Mouse (Mus musculus) lung, postnatal 0 days (tissue): ENCODE measurements around the gene Fam49a. TPM values are rescaled to one million over a fixed set of nuclear protein-coding genes. Genes with fewer than 3 reads are reported as not detected.

ENCODE experiments used
- ATAC-seq: fragments of 200-750 bp; cut with Nextera tagmentation; 2 replicates; pipeline ENCODE4 v1.8.0; 2017; ENCODE audit warnings: moderate library complexity
- DNase-seq: peaks from one replicate; pipeline ENCODE4 v3.0.0-alpha.2; 2016; ENCODE audit warnings: low spot score
- H3K27ac ChIP-seq: fragments of 300-500 bp; sonication (generic); 2 replicates; pipeline ENCODE4 v1.5.1; 2014; ENCODE audit warnings: antibody characterized with exemption, mild to moderate bottlenecking, low read length, mixed read lengths
- H3K27me3 ChIP-seq: fragments of 300-500 bp; sonication (generic); replicated peaks from 2 replicates; pipeline ENCODE4 v1.6.1; 2014; ENCODE audit warnings: low read length, mixed read lengths; ENCODE audit not compliant: insufficient read depth
- H3K36me3 ChIP-seq: fragments of 300-500 bp; sonication (generic); 2 replicates; pipeline ENCODE4 v1.6.1; 2014; ENCODE audit warnings: low read length, mixed read lengths; ENCODE audit not compliant: insufficient read depth
- H3K4me1 ChIP-seq: fragments of 300-500 bp; sonication (generic); 2 replicates; pipeline ENCODE4 v1.6.1; 2014; ENCODE audit warnings: antibody characterized with exemption, low read depth, low read length, mixed read lengths; ENCODE audit not compliant: insufficient read depth
- H3K4me2 ChIP-seq: fragments of 300-500 bp; sonication (generic); replicated peaks from 2 replicates; pipeline ENCODE4 v1.6.1; 2014; ENCODE audit warnings: low read depth, mild to moderate bottlenecking, low read length, moderate library complexity, mixed read lengths
- H3K4me3 ChIP-seq: fragments of 300-500 bp; sonication (generic); 2 replicates; pipeline ENCODE4 v1.5.1; 2014; ENCODE audit warnings: low read depth, low read length
- H3K9ac ChIP-seq: fragments of 300-500 bp; sonication (generic); replicated peaks from 2 replicates; pipeline ENCODE4 v1.6.1; 2014; ENCODE audit warnings: low read depth, mild to moderate bottlenecking
- H3K9me3 ChIP-seq: fragments of 300-500 bp; sonication (generic); 2 replicates; pipeline ENCODE4 v1.6.1; 2016; ENCODE audit warnings: low read length, mixed read lengths
- CTCF ChIP-seq: IDR thresholded peaks from 2 replicates; pipeline ENCODE4 v1.5.1; 2016; ENCODE audit warnings: antibody characterized with exemption, mild to moderate bottlenecking
- EP300 ChIP-seq: IDR thresholded peaks from 2 replicates; pipeline ENCODE4 v1.6.1; 2016; ENCODE audit warnings: antibody characterized with exemption, mild to moderate bottlenecking, control low read depth
- WGBS: fragments of 180-500 bp; shearing (Covaris S2); extraction: QIAGEN DNeasy Blood & Tissue Kit; methylation state at CpG from one replicate; pipeline ENCODE4 v1.1.7; 2014; 5-methylcytosine and 5-hydroxymethylcytosine counted together
- polyA plus RNA-seq: library from polyadenylated mRNA; unstranded; fragments of >200 nt; fragmentation: Nextera tagmentation; extraction: Ambion mirVana; gene quantifications from 2 replicates; pipeline ENCODE4 v1.2.1, GENCODE M21; 2015

Fam49a gene
- polyA plus RNA-seq, 1 experiment from 2014 or later = 16.7 TPM

- Histone ChIP-seq H3K36me3 (no peaks in the 10 kb centered on the region; the same call in 1 of the 2 replicates), H3K9ac (no peak overlapping the region), H3K27ac (peak overlapping the region; percentile 62; the same call in 1 of the 2 replicates), H3K4me3 (no peak overlapping the region), H3K9me3 (no peaks in the 10 kb centered on the region), H3K27me3 (no peaks in the 10 kb centered on the region), H3K4me1 (peaks cover 17% of the 10 kb centered on the region), H3K4me2 (no peak overlapping the region)
- TF ChIP-seq CTCF (no peak), EP300 (no peak)
- 64% methylated on average over 2 of the region's 2 CpGs for WGBS
- DNase-seq (no peak), ATAC-seq (no peak)
Measured at GRCm38 (mm10) chr12:12301149-12301548, 39.2 kb downstream of the Fam49a start.

GRCm38 (mm10) chr12:12301815-12302214, 39.9 kb downstream of the Fam49a start:
- H3K27ac ChIP-seq = 0 out of 2 replicates have a peak overlapping the region, but pooled peaks have one; percentile 62
- 25% methylated on average over 4 of the region's 4 CpGs for WGBS
- peak; percentile 79 for ATAC-seq

DNA sequence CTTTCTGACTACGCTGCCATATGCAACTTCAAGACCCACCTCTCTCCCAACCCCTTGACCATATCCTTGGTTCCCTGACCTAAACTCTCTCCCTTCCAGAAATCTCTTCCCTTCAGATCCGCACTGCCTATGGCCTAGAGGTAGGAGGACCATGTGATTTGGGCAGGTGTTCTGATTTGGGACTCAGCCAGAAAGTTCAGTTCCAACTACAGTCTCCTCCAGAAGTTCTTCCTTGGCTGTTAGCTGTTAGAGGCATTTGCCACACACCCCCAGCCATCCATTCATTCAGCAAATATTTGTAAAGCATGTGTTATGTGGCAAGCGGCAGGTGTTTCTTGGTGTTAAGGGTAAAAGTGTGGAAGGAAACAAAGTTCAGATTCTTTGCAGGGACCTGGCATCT, 44.3 kb downstream of the Fam49a start:
- no peak overlapping the region for H3K4me3 ChIP-seq
- peaks cover 11% of the 10 kb centered on the region for H3K4me1 ChIP-seq
- no peak overlapping the region for H3K27ac ChIP-seq
- H3K36me3 ChIP-seq = peaks cover 6% of the 10 kb centered on the region; the same call in 1 of the 2 replicates
- no peak for DNase-seq
- no peaks in the 10 kb centered on the region for H3K27me3 ChIP-seq
- H3K4me2 ChIP-seq = no peak overlapping the region
- no peaks in the 10 kb centered on the region for H3K9me3 ChIP-seq
- no peak overlapping the region for H3K9ac ChIP-seq
- WGBS = 71% methylated on average over 3 of the region's 3 CpGs
- ATAC-seq = no peak
- TF ChIP-seq EP300 (no peak), CTCF (no peak)

More at GRCm38 (mm10) chr12:12301815-12302214, 39.9 kb downstream of the Fam49a start:
- no peaks in the 10 kb centered on the region for H3K27me3 ChIP-seq
- H3K36me3 ChIP-seq = no peaks in the 10 kb centered on the region; the same call in 1 of the 2 replicates
- H3K9me3 ChIP-seq = no peaks in the 10 kb centered on the region
- H3K4me1 ChIP-seq = peaks cover 17% of the 10 kb centered on the region
- H3K9ac ChIP-seq = no peak overlapping the region
- H3K4me3 ChIP-seq = no peak overlapping the region
- H3K4me2 ChIP-seq = 0 out of 2 replicates have a peak overlapping the region, but pooled peaks have one; percentile 3
- DNase-seq = peak; percentile 79
- TF ChIP-seq EP300 (peak; percentile 42; the same call in 1 of the 2 replicates), CTCF (peak; percentile 66)

GRCm38 (mm10) chr12:12306814-12307213, 44.9 kb downstream of the Fam49a start:
- no peak overlapping the region for H3K4me3 ChIP-seq
- H3K9me3 ChIP-seq = no peaks in the 10 kb centered on the region
- peaks cover 6% of the 10 kb centered on the region; the same call in 1 of the 2 replicates for H3K36me3 ChIP-seq
- no peak for DNase-seq
- H3K4me2 ChIP-seq = no peak overlapping the region
- 70% methylated on average over 6 of the region's 6 CpGs for WGBS
- no peak for ATAC-seq
- TF ChIP-seq CTCF = no peak
- no peak for TF ChIP-seq EP300
- H3K27me3 ChIP-seq = no peaks in the 10 kb centered on the region
- H3K9ac ChIP-seq = no peak overlapping the region
- H3K27ac ChIP-seq = no peak overlapping the region
- peaks cover 7% of the 10 kb centered on the region; the same call in 1 of the 2 replicates for H3K4me1 ChIP-seq

DNA sequence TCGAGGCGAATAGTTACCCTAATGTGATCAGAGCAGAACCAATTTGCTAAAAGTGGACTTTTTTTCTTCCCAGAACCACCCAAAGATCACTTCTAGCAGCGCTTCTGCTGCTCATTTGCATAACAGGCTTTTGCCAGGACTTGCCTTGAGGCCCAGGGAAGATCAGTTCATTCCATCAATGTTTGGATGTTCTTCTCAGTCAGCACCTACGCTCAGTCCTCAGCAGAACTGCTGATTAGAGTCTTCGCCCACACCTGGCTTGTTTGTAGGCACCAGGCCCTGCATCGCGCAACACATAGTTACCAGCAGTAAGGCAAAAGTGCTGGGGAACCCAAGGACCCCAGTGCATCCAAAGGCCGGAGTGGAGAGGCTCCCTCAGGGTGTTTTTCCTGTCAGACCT, 45.3 kb downstream of the Fam49a start:
- H3K9ac ChIP-seq = no peak overlapping the region
- ATAC-seq (no peak), DNase-seq (no peak)
- no peak overlapping the region for H3K27ac ChIP-seq
- H3K4me1 ChIP-seq = peaks cover 2% of the 10 kb centered on the region; the same call in 1 of the 2 replicates
- no peaks in the 10 kb centered on the region for H3K27me3 ChIP-seq
- 87% methylated on average over 8 of the region's 8 CpGs for WGBS
- H3K4me2 ChIP-seq = no peak overlapping the region
- TF ChIP-seq EP300 (no peak), CTCF (no peak)
- peaks cover 6% of the 10 kb centered on the region; the same call in 1 of the 2 replicates for H3K36me3 ChIP-seq
- no peaks in the 10 kb centered on the region for H3K9me3 ChIP-seq
- no peak overlapping the region for H3K4me3 ChIP-seq

DNA sequence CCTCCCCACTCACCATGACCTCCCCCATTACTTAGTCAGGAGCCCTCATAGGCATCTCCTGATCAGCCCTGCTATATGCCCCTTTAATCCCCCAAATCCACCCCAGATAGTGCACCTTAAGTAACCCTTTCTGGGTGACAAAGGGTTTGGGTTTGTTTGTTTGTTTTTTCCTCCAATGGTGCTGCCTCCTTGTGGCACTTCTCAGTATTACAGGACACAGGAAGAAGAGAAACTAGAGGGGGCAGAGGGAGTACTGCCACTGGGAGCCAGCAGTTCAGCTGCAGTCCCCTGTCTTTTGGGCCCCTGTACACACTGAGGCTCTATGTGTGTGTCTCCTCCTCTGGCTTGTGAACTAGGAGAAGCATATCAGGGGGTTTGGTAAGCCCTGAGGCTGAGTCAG, 51.5 kb downstream of the Fam49a start:
- Histone ChIP-seq H3K9me3 (no peaks in the 10 kb centered on the region), H3K27me3 (no peaks in the 10 kb centered on the region), H3K27ac (no peak overlapping the region), H3K9ac (no peak overlapping the region), H3K4me2 (no peak overlapping the region), H3K4me3 (no peak overlapping the region), H3K4me1 (0 out of 2 replicates have a peak, but pooled peaks cover 3% of the 10 kb centered on the region), H3K36me3 (no peaks in the 10 kb centered on the region)
- ATAC-seq (no peak), DNase-seq (no peak)
- TF ChIP-seq EP300 (no peak), CTCF (peak; percentile 63)
